Mouse (Mus musculus): ENCODE measurements around the gene Clec9a. TPM values are rescaled to one million over a fixed set of nuclear protein-coding genes. Genes with fewer than 3 reads are reported as not detected.

Gene Clec9a
- polyA plus RNA-seq, 1 experiment: not detected

DNA sequence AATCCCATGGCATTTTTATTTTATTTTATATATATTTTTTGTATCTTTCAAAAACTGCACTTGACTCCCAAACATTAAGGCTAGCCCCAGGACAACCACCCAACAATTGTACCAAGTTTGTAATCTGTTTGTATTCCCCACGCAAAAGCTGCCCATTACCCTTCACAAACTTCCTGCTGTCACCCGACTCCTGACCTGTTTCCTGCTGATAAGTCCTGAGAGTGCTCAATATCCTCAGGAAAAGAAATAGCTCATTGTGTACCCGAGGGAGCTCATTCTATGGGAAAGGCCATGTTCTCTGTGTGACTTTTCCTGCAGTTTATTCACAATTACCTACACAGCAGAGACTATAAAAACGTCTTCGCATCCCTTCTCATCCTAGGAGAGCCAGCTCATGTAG lies 17.1 kb downstream of the Clec9a start:
- H3K27me3 ChIP-seq (ENCODE audit: control insufficient read depth, insufficient read depth, low read length, poor library complexity, severe bottlenecking): no peaks in the 10 kb centered on the region
- TF ChIP-seq POLR2A (IDR thresholded peaks at IDR 0.05; ENCODE audit: insufficient read depth, low read length): no peak
- TF ChIP-seq CTCF (IDR thresholded peaks at IDR 0.05; ENCODE audit: low read depth, low read length): no peak
- TF ChIP-seq EP300 (IDR thresholded peaks at IDR 0.05; ENCODE audit: insufficient read depth, low read depth, low read length): no peak
- no peak overlapping the region for H3K9ac ChIP-seq (ENCODE audit: low read depth, poor library complexity, severe bottlenecking)
- H3K9me3 ChIP-seq (replicated peaks; ENCODE audit: control insufficient read depth, insufficient read depth, low read length, poor library complexity, severe bottlenecking): no peaks in the 10 kb centered on the region
- no peak overlapping the region for H3K27ac ChIP-seq (ENCODE audit: insufficient read depth, low read length)
- H3K4me1 ChIP-seq (ENCODE audit: control insufficient read depth, insufficient read depth, low read length): no peaks in the 10 kb centered on the region
- H3K36me3 ChIP-seq (ENCODE audit: control insufficient read depth, insufficient read depth, low read length, poor library complexity, severe bottlenecking): no peaks in the 10 kb centered on the region
- H3K4me3 ChIP-seq (ENCODE audit: low read depth, low read length): no peak overlapping the region

DNA sequence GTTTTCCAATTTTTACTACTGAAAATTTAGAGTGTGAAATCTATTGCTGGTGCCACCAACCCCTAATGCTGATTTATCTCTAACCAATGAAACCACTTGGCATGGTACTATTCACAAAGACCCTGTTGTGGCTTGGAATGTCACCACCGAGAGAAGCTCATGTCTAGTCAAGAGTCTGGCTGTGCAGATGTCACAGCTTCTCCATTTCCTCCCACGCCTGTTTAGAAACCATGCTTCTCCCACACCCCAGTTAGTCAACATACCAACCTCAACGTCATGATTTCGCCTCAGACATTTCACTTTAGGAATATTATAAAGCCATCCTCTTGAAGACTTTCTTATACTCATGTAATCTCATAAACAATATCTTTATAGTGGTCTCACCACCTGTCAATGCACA lies 18.6 kb downstream of the Clec9a start:
- Histone ChIP-seq H3K27ac (ENCODE audit: insufficient read depth, low read length) (no peak overlapping the region), H3K4me3 (ENCODE audit: low read depth, low read length) (no peak overlapping the region), H3K27me3 (ENCODE audit: control insufficient read depth, insufficient read depth, low read length, poor library complexity, severe bottlenecking) (no peaks in the 10 kb centered on the region), H3K9ac (ENCODE audit: low read depth, poor library complexity, severe bottlenecking) (no peak overlapping the region), H3K4me1 (ENCODE audit: control insufficient read depth, insufficient read depth, low read length) (no peaks in the 10 kb centered on the region), H3K9me3 (replicated peaks; ENCODE audit: control insufficient read depth, insufficient read depth, low read length, poor library complexity, severe bottlenecking) (no peaks in the 10 kb centered on the region), H3K36me3 (ENCODE audit: control insufficient read depth, insufficient read depth, low read length, poor library complexity, severe bottlenecking) (no peaks in the 10 kb centered on the region)
- TF ChIP-seq CTCF (IDR thresholded peaks at IDR 0.05; ENCODE audit: low read depth, low read length): no peak
- TF ChIP-seq POLR2A (IDR thresholded peaks at IDR 0.05; ENCODE audit: insufficient read depth, low read length): no peak
- no peak for TF ChIP-seq EP300 (IDR thresholded peaks at IDR 0.05; ENCODE audit: insufficient read depth, low read depth, low read length)

DNA sequence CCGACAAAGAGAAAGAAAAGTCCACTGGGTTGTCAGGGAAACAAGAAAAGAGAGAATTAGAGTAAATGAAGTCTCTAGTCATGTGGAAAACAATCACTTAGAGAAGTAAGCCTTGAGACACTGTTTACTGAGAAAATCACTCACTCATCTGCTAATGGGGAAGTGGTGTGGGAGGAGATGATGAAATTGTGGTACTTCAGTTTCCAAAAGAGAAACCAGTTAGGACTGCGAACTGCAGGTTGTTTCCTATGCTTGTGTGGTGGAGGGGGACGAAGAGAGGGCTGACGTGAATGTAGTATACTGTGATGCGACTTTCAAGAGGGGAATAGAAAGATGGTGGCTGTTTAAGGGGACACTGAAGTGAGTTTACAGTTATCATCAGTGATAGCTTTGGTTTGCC lies 25.6 kb downstream of the Clec9a start:
- no peak for TF ChIP-seq CTCF (IDR thresholded peaks at IDR 0.05; ENCODE audit: low read depth, low read length)
- TF ChIP-seq POLR2A (IDR thresholded peaks at IDR 0.05; ENCODE audit: insufficient read depth, low read length): no peak
- no peak for TF ChIP-seq EP300 (IDR thresholded peaks at IDR 0.05; ENCODE audit: insufficient read depth, low read depth, low read length)
- Histone ChIP-seq H3K9ac (ENCODE audit: low read depth, poor library complexity, severe bottlenecking) (no peak overlapping the region), H3K4me1 (ENCODE audit: control insufficient read depth, insufficient read depth, low read length) (no peaks in the 10 kb centered on the region), H3K27ac (ENCODE audit: insufficient read depth, low read length) (no peak overlapping the region), H3K9me3 (replicated peaks; ENCODE audit: control insufficient read depth, insufficient read depth, low read length, poor library complexity, severe bottlenecking) (no peaks in the 10 kb centered on the region), H3K36me3 (ENCODE audit: control insufficient read depth, insufficient read depth, low read length, poor library complexity, severe bottlenecking) (no peaks in the 10 kb centered on the region), H3K27me3 (ENCODE audit: control insufficient read depth, insufficient read depth, low read length, poor library complexity, severe bottlenecking) (no peaks in the 10 kb centered on the region), H3K4me3 (ENCODE audit: low read depth, low read length) (no peak overlapping the region)

DNA sequence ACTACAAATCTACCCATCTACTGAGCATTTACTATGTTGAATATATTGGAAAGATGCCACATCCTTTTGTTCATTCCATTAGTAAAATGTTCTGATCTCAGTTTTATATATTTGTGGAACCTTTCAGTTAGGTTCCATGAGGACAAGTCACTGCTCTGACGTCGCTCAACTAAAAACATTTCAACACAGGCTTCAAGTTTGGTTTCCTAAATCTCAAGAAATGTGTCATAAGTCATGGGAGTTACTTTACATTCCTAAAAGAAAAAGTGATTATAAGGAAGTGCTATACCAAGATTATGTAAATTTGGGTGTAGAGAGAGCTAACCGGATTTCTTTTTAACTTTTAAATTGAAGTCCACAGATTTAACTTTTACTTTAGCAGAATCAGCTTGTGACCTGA lies 27.4 kb downstream of the Clec9a start:
- no peak overlapping the region for H3K9ac ChIP-seq (ENCODE audit: low read depth, poor library complexity, severe bottlenecking)
- H3K4me1 ChIP-seq (ENCODE audit: control insufficient read depth, insufficient read depth, low read length): no peaks in the 10 kb centered on the region
- no peaks in the 10 kb centered on the region for H3K36me3 ChIP-seq (ENCODE audit: control insufficient read depth, insufficient read depth, low read length, poor library complexity, severe bottlenecking)
- H3K27ac ChIP-seq (ENCODE audit: insufficient read depth, low read length): no peak overlapping the region
- TF ChIP-seq CTCF (IDR thresholded peaks at IDR 0.05; ENCODE audit: low read depth, low read length): no peak
- H3K4me3 ChIP-seq (ENCODE audit: low read depth, low read length): no peak overlapping the region
- no peaks in the 10 kb centered on the region for H3K27me3 ChIP-seq (ENCODE audit: control insufficient read depth, insufficient read depth, low read length, poor library complexity, severe bottlenecking)
- H3K9me3 ChIP-seq (replicated peaks; ENCODE audit: control insufficient read depth, insufficient read depth, low read length, poor library complexity, severe bottlenecking): no peaks in the 10 kb centered on the region

DNA sequence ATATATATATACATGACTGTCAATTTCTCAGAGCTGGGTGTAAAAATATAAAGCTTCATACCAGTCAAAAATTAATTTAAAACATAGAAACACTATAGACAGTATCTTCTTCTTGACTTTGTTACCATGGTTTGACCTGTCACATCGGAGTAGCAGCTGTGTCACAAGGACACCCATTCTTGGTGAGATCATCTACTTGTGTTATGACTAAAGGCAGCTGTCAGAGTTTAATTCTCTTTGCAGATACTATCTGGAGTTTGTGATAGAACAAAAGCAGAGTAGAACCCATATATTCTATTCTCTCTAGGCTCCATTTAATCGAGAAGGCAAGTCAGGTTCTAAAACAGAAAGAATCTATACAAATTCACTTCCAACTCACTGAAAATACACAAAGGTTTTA lies 29.4 kb downstream of the Clec9a start:
- no peak overlapping the region for H3K27ac ChIP-seq (ENCODE audit: insufficient read depth, low read length)
- no peaks in the 10 kb centered on the region for H3K9me3 ChIP-seq (replicated peaks; ENCODE audit: control insufficient read depth, insufficient read depth, low read length, poor library complexity, severe bottlenecking)
- H3K27me3 ChIP-seq (ENCODE audit: control insufficient read depth, insufficient read depth, low read length, poor library complexity, severe bottlenecking): no peaks in the 10 kb centered on the region
- TF ChIP-seq EP300 (IDR thresholded peaks at IDR 0.05; ENCODE audit: insufficient read depth, low read depth, low read length) (no peak), CTCF (IDR thresholded peaks at IDR 0.05; ENCODE audit: low read depth, low read length) (no peak), POLR2A (IDR thresholded peaks at IDR 0.05; ENCODE audit: insufficient read depth, low read length) (no peak)
- H3K36me3 ChIP-seq (ENCODE audit: control insufficient read depth, insufficient read depth, low read length, poor library complexity, severe bottlenecking): no peaks in the 10 kb centered on the region
- no peak overlapping the region for H3K9ac ChIP-seq (ENCODE audit: low read depth, poor library complexity, severe bottlenecking)
- H3K4me3 ChIP-seq (ENCODE audit: low read depth, low read length): no peak overlapping the region
- H3K4me1 ChIP-seq (ENCODE audit: control insufficient read depth, insufficient read depth, low read length): no peaks in the 10 kb centered on the region

DNA sequence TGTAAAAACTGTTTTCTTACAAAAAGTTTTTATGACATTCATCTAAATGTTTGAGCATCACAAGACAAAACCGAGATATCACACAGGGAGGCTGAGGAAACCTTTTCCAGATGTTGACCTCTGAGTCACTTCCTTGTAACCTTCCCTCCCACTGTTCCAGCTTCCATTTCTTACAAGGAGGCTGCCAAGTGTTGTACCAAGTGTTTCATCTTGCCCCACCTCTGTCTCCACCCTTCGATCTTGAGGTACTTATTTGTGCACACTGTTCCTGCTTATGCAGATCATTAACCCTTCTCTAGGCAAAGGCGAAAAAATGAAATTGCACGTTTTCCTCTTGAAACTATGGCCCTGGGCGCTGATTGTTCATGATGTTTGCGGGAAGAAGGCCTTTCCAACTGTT lies 41.1 kb downstream of the Clec9a start:
- no peak overlapping the region for H3K9ac ChIP-seq (ENCODE audit: low read depth, poor library complexity, severe bottlenecking)
- H3K9me3 ChIP-seq (replicated peaks; ENCODE audit: control insufficient read depth, insufficient read depth, low read length, poor library complexity, severe bottlenecking): no peaks in the 10 kb centered on the region
- no peaks in the 10 kb centered on the region for H3K36me3 ChIP-seq (ENCODE audit: control insufficient read depth, insufficient read depth, low read length, poor library complexity, severe bottlenecking)
- TF ChIP-seq EP300 (IDR thresholded peaks at IDR 0.05; ENCODE audit: insufficient read depth, low read depth, low read length): no peak
- no peak for TF ChIP-seq POLR2A (IDR thresholded peaks at IDR 0.05; ENCODE audit: insufficient read depth, low read length)
- TF ChIP-seq CTCF (IDR thresholded peaks at IDR 0.05; ENCODE audit: low read depth, low read length): no peak
- no peak overlapping the region for H3K4me3 ChIP-seq (ENCODE audit: low read depth, low read length)
- H3K27ac ChIP-seq (ENCODE audit: insufficient read depth, low read length): no peak overlapping the region
- H3K4me1 ChIP-seq (ENCODE audit: control insufficient read depth, insufficient read depth, low read length): no peaks in the 10 kb centered on the region
- H3K27me3 ChIP-seq (ENCODE audit: control insufficient read depth, insufficient read depth, low read length, poor library complexity, severe bottlenecking): no peaks in the 10 kb centered on the region
